Mouse (Mus musculus): ENCODE data around the gene Serpinb6e. TPM values are rescaled to one million over a fixed set of nuclear protein-coding genes. Genes with fewer than 3 reads are reported as not detected.

Serpinb6e gene
- not detected in 2 replicates for polyA plus RNA-seq (2012; ENCODE audit: insufficient read depth, low replicate concordance)

DNA sequence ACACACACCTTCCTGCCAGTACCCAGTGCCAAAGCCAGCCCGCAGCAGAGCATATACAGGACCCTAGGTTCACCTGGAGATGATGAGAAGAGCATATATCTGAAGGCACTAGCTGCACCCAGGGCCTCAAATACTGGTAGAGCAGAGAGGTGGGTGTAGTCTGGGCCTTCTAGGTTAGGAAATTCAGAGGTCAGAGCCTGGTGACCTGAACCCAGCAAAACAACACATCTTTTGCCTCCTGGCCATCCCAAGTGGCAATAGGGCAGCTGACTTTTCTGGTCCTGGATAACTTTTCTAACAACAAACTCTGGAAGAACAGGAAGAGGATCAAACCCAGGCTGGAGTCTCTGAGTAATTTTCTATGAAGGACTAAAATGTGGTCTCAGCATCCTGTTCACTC lies at the start of gene Serpinb6e:
Gene Serpinb6e, minus strand, starts transcription at position 101 of the 400 bp plus-strand sequence.
- no peak within 1 kb of the TSS for H3K4me3 ChIP-seq (replicated peaks)
- H3K9me3 ChIP-seq = no peaks in the 10 kb centered on the region
- H3K4me1 ChIP-seq = peaks cover 8% of the 10 kb centered on the region
- TF ChIP-seq GATA1 (IDR thresholded peaks at IDR 0.05; ENCODE audit: borderline replicate concordance, low read length) (no peak), FLI1 (IDR thresholded peaks at IDR 0.05; ENCODE audit: low read length) (no peak)
- no peaks in the 10 kb centered on the region for H3K36me3 ChIP-seq (replicated peaks; ENCODE audit: low read length)
- H3K27me3 ChIP-seq (replicated peaks) = peaks cover 1% of the 10 kb centered on the region

- H3K36me3 ChIP-seq (replicated peaks; ENCODE audit: low read length) = no peaks in the 10 kb centered on the region
- no peak overlapping the region for H3K4me3 ChIP-seq (replicated peaks)
- TF ChIP-seq FLI1 (IDR thresholded peaks at IDR 0.05; ENCODE audit: low read length) = no peak
- no peak for TF ChIP-seq GATA1 (IDR thresholded peaks at IDR 0.05; ENCODE audit: borderline replicate concordance, low read length)
- H3K4me1 ChIP-seq = no peaks in the 10 kb centered on the region
- H3K27me3 ChIP-seq (replicated peaks) = no peaks in the 10 kb centered on the region
- peaks cover 2% of the 10 kb centered on the region; the same call in 1 of the 2 replicates for H3K9me3 ChIP-seq
Measured at GRCm38 (mm10) chr13:33830751-33831150, 12.5 kb downstream of the Serpinb6e start.

DNA sequence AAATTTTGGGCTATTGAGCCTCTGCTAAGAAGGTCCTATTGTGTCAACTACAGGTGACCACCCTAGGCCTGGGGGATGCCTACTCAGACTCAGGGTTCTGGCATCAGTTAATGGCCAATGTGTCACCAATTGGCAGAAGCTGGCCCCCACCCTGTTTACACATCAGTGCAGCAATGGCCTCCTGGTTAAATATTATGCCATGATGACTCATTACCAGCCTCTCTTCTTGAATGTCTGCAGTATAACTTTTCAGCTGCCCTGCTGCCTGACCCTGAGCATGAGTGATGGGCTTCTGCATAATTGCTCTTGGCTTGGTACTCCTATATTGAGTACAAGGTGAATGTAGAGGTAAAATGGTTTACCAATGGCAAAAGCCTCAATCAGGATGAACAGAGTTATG lies 19.8 kb downstream of the Serpinb6e start:
- H3K9me3 ChIP-seq = peaks cover 3% of the 10 kb centered on the region; the same call in 1 of the 2 replicates
- H3K27me3 ChIP-seq (replicated peaks) = no peaks in the 10 kb centered on the region
- no peak overlapping the region for H3K4me3 ChIP-seq (replicated peaks)
- TF ChIP-seq GATA1 (IDR thresholded peaks at IDR 0.05; ENCODE audit: borderline replicate concordance, low read length) (no peak), FLI1 (IDR thresholded peaks at IDR 0.05; ENCODE audit: low read length) (no peak)
- no peaks in the 10 kb centered on the region; the same call in 1 of the 2 replicates for H3K4me1 ChIP-seq
- no peaks in the 10 kb centered on the region for H3K36me3 ChIP-seq (replicated peaks; ENCODE audit: low read length)

DNA sequence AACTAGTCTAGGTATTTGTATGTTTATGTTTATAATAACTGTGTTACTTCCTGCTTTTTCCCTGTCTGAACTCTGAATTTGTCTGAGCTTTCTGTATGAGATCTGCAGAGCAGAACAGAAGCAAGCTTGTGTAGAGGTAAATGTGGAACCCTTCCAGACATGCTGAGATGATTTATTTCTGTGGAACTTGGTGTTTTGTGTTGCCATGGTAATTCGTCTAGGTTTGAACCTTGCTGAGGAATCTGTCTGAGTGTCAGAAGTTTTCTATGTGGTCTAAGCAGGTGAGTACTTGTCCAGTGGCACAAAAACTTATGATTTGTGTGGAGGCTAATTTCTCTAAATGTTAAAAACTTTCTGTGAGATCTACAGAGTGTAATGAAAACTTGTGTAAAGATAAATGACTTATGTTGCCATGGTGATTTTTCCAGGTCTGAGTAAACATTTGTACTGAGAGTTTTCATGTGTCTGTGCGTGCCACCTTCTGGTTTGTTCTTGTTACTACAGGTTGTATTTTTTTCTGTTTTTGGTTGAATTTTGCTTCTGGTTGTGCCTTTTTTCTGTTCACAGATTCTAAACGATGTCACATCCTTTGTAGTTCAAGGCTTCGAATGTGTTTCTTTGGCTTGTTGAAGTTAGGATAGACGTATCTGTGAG lies 21.6 kb downstream of the Serpinb6e start:
- TF ChIP-seq FLI1 (IDR thresholded peaks at IDR 0.05; ENCODE audit: low read length) (no peak), GATA1 (IDR thresholded peaks at IDR 0.05; ENCODE audit: borderline replicate concordance, low read length) (no peak)
- Histone ChIP-seq H3K9me3 (peaks cover 3% of the 10 kb centered on the region; the same call in 1 of the 2 replicates), H3K4me3 (replicated peaks) (no peak overlapping the region), H3K36me3 (replicated peaks; ENCODE audit: low read length) (no peaks in the 10 kb centered on the region), H3K4me1 (no peaks in the 10 kb centered on the region; the same call in 1 of the 2 replicates), H3K27me3 (replicated peaks) (no peaks in the 10 kb centered on the region)

Other genes starting within 250 kb of the Serpinb6e start
- not detected in 2 replicates for gene Serpinb6d, start 182.0 kb downstream of the Serpinb6e start, polyA plus RNA-seq (2012; ENCODE audit: insufficient read depth, low replicate concordance)
- not detected in 2 replicates for gene Serpinb6c, start 62.3 kb upstream of the Serpinb6e start, polyA plus RNA-seq (2012; ENCODE audit: insufficient read depth, low replicate concordance)
- gene Nqo2, start 121.3 kb upstream of the Serpinb6e start, polyA plus RNA-seq (2012; ENCODE audit: insufficient read depth, low replicate concordance) = 2.6 TPM in 1 of 2 replicates, not detected in the other
- gene Ripk1, start 159.0 kb upstream of the Serpinb6e start, polyA plus RNA-seq (2012; ENCODE audit: insufficient read depth, low replicate concordance) = 3.4 and 8.7 TPM in 2 replicates
- 26.2 and 48.5 TPM in 2 replicates for gene Serpinb6a, start 159.4 kb upstream of the Serpinb6e start, polyA plus RNA-seq (2012; ENCODE audit: insufficient read depth, low replicate concordance)
- 20.4 and 35.2 TPM in 2 replicates for gene Bphl, start 194.2 kb upstream of the Serpinb6e start, polyA plus RNA-seq (2012; ENCODE audit: insufficient read depth, low replicate concordance)
- gene Tubb2a, start 234.6 kb upstream of the Serpinb6e start, polyA plus RNA-seq (2012; ENCODE audit: insufficient read depth, low replicate concordance) = 95.9 and 122 TPM in 2 replicates